Mouse (Mus musculus) spleen, postnatal 0 days (tissue): ENCODE data around the gene Gm10197. TPM values are rescaled to one million over a fixed set of nuclear protein-coding genes. Genes with fewer than 3 reads are reported as not detected.

ENCODE experiments used
- polyA plus RNA-seq: library from polyadenylated mRNA; unstranded; fragments of >200 nt; fragmentation: Nextera tagmentation; extraction: Ambion mirVana; gene quantifications from 2 replicates; pipeline ENCODE4 v1.2.1, GENCODE M21; 2015

Gene Gm10197
- not detected in 2 replicates for polyA plus RNA-seq

GRCm38 (mm10) chr19:53371666-53372065 is at the start of gene Gm10197:
TSS of gene Gm10197 (minus strand) at chr19:53371766.

GRCm38 (mm10) chr19:53390495-53391007 is 19.0 kb upstream of the Gm10197 start, which contains the start of gene Smndc1:
TSS of gene Smndc1 (minus strand) at chr19:53390578.

Other genes with a start within 250 kb of the Gm10197 start
- 23.3 and 30.4 TPM in 2 replicates for gene Add3, start 231.3 kb downstream of the Gm10197 start, polyA plus RNA-seq
- gene Mxi1, start 61.2 kb downstream of the Gm10197 start, polyA plus RNA-seq = 45.6 and 46.6 TPM in 2 replicates
- gene Smndc1, start 18.8 kb upstream of the Gm10197 start, polyA plus RNA-seq = 33.1 and 35.3 TPM in 2 replicates
- 3.7 and 4.9 TPM in 2 replicates for gene Dusp5, start 157.3 kb upstream of the Gm10197 start, polyA plus RNA-seq
- 189 and 212 TPM in 2 replicates for gene Nutf2-ps1, start 217.3 kb upstream of the Gm10197 start, polyA plus RNA-seq
- 54.6 and 57.1 TPM in 2 replicates for gene Smc3, start 228.6 kb upstream of the Gm10197 start, polyA plus RNA-seq